Mouse (Mus musculus) lung, postnatal 0 days (tissue): Measurements from ENCODE around the gene Tmco1. TPM values are rescaled to one million over a fixed set of nuclear protein-coding genes. Genes with fewer than 3 reads are reported as not detected.

Experiments used
- ATAC-seq: fragments of 200-750 bp; cut with Nextera tagmentation; 2 replicates; pipeline ENCODE4 v1.8.0; 2017; ENCODE audit warnings: moderate library complexity
- DNase-seq: peaks from one replicate; pipeline ENCODE4 v3.0.0-alpha.2; 2016; ENCODE audit warnings: low spot score
- H3K27ac ChIP-seq: fragments of 300-500 bp; sonication (generic); 2 replicates; pipeline ENCODE4 v1.5.1; 2014; ENCODE audit warnings: antibody characterized with exemption, mild to moderate bottlenecking, low read length, mixed read lengths
- H3K27me3 ChIP-seq: fragments of 300-500 bp; sonication (generic); replicated peaks from 2 replicates; pipeline ENCODE4 v1.6.1; 2014; ENCODE audit warnings: low read length, mixed read lengths; ENCODE audit not compliant: insufficient read depth
- H3K36me3 ChIP-seq: fragments of 300-500 bp; sonication (generic); 2 replicates; pipeline ENCODE4 v1.6.1; 2014; ENCODE audit warnings: low read length, mixed read lengths; ENCODE audit not compliant: insufficient read depth
- H3K4me1 ChIP-seq: fragments of 300-500 bp; sonication (generic); 2 replicates; pipeline ENCODE4 v1.6.1; 2014; ENCODE audit warnings: antibody characterized with exemption, low read depth, low read length, mixed read lengths; ENCODE audit not compliant: insufficient read depth
- H3K4me2 ChIP-seq: fragments of 300-500 bp; sonication (generic); replicated peaks from 2 replicates; pipeline ENCODE4 v1.6.1; 2014; ENCODE audit warnings: low read depth, mild to moderate bottlenecking, low read length, moderate library complexity, mixed read lengths
- H3K4me3 ChIP-seq: fragments of 300-500 bp; sonication (generic); 2 replicates; pipeline ENCODE4 v1.5.1; 2014; ENCODE audit warnings: low read depth, low read length
- H3K9ac ChIP-seq: fragments of 300-500 bp; sonication (generic); replicated peaks from 2 replicates; pipeline ENCODE4 v1.6.1; 2014; ENCODE audit warnings: low read depth, mild to moderate bottlenecking
- H3K9me3 ChIP-seq: fragments of 300-500 bp; sonication (generic); 2 replicates; pipeline ENCODE4 v1.6.1; 2016; ENCODE audit warnings: low read length, mixed read lengths
- CTCF ChIP-seq: IDR thresholded peaks from 2 replicates; pipeline ENCODE4 v1.5.1; 2016; ENCODE audit warnings: antibody characterized with exemption, mild to moderate bottlenecking
- EP300 ChIP-seq: IDR thresholded peaks from 2 replicates; pipeline ENCODE4 v1.6.1; 2016; ENCODE audit warnings: antibody characterized with exemption, mild to moderate bottlenecking, control low read depth
- WGBS: fragments of 180-500 bp; shearing (Covaris S2); extraction: QIAGEN DNeasy Blood & Tissue Kit; methylation state at CpG from one replicate; pipeline ENCODE4 v1.1.7; 2014; 5-methylcytosine and 5-hydroxymethylcytosine counted together
- polyA plus RNA-seq: library from polyadenylated mRNA; unstranded; fragments of >200 nt; fragmentation: Nextera tagmentation; extraction: Ambion mirVana; gene quantifications from 2 replicates; pipeline ENCODE4 v1.2.1, GENCODE M21; 2015

Tmco1 gene
- polyA plus RNA-seq, 1 experiment from 2014 or later = 94.7 TPM

DNA sequence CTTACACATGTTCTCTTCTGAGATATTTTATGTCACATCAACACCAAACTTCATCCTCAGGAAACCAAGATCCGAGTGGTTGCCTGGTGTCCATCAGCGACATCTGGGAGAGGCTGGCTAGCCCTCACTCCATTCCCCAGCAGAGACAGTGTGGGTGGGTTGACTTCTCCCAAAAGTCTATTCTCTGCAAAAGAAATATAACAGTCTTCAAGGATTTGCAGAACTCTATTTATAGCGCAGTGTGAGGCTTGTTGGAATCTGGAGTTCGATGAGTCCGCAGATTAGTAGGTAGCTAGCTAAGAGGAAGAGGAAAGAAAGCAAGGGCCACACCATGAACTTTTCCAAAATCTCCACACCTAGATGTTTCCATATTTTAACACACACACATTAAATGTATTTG is 21.0 kb upstream of the Tmco1 start:
- H3K4me3 ChIP-seq = no peak overlapping the region
- ATAC-seq = no peak
- 79% methylated on average over 5 of the region's 5 CpGs for WGBS

DNA sequence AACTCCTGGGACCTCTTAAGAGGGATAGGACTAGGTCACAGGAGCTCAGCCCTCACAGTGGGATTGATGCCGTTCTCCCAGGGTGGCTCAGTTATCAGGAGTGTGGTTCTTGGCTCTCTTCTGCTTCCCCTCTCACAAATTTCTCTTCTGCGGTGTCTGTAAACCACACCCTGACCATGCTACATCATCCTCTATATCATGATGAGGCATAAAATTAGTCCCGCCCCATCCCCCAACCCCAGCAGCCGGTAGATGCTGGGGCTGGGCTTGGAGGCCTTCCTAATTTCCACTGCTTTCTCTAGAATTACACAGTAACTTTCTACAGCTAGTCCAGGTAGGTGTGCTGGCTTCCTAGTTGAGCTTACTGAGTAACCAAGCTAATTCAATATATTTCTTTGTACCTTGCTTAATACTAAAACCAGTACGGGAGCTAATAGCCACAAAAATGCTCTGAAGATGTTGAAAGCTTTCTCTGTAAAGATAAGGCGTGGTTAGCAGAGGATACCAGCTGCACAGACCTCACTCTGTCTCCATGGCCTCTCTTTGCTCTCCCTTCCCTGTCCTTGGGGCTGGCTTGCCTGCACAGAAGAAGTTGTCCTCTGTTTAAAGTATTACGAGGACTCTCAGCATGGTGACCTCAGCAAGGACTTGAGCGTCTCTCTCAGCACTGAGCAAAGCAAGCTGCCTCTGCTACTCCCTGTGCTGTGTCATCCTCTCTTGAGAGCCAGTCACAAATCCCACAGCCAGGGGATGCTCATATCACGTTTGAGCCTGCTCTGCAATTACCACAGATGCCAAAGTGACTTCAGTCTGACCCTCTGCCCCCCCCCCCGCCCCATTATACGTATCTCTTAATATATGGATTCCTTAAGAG is 19.3 kb upstream of the Tmco1 start:
- H3K4me2 ChIP-seq = no peak overlapping the region
- no peak for ATAC-seq
- H3K4me1 ChIP-seq = no peaks in the 10 kb centered on the region
- no peaks in the 10 kb centered on the region for H3K9me3 ChIP-seq
- TF ChIP-seq EP300 (no peak), CTCF (peak; percentile 15; the same call in 1 of the 2 replicates)
- H3K27ac ChIP-seq = no peak overlapping the region
- peak; percentile 57 for DNase-seq
- WGBS = 42% methylated on average over 11 of the region's 11 CpGs
- H3K9ac ChIP-seq = no peak overlapping the region
- no peaks in the 10 kb centered on the region for H3K27me3 ChIP-seq
- H3K36me3 ChIP-seq = no peaks in the 10 kb centered on the region
- H3K4me3 ChIP-seq = no peak overlapping the region

More for the DNA sequence above, 21.0 kb upstream of the Tmco1 start:
- Histone ChIP-seq H3K27ac (no peak overlapping the region), H3K9me3 (no peaks in the 10 kb centered on the region), H3K4me1 (no peaks in the 10 kb centered on the region), H3K36me3 (no peaks in the 10 kb centered on the region), H3K27me3 (no peaks in the 10 kb centered on the region), H3K4me2 (no peak overlapping the region), H3K9ac (no peak overlapping the region)
- no peak for TF ChIP-seq CTCF
- no peak for TF ChIP-seq EP300
- no peak for DNase-seq

DNA sequence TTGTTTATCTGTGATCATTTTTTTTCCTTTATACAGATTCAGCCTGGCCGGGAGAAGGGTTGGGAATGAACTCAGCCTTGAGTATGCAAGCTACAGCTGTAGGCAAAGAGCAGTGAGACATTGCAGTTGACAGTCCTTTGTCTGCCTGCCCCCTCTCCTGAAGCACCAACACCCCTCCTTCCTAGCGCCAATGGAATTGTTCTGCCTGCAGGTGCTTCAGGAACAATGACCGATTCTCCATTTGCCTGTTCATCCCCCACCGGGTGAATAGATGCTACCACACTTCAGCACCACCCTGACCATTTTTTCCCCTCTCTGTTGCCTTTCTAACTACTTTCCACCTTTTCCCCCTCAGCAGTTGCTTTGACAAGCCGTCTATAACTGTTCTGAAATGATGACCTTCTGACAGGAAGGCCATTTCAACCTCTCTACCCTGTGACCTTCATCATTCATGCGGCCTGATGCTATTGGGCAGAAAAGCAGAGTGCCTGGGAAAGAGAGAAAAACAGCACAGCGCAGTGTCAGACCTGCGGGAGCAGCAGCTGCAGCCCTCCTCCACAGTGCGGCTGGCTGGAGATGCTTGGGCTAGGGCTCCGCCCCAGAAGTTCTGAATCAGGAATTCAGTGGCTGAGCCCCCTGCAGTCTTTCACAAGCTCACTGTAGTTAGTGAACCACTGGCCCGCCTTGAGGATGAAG is 18.5 kb upstream of the Tmco1 start:
- H3K4me1 ChIP-seq = no peaks in the 10 kb centered on the region
- H3K9ac ChIP-seq = no peak overlapping the region
- ATAC-seq = no peak
- no peaks in the 10 kb centered on the region for H3K36me3 ChIP-seq
- H3K9me3 ChIP-seq = no peaks in the 10 kb centered on the region
- no peak overlapping the region for H3K27ac ChIP-seq
- WGBS = 10% methylated on average over 11 of the region's 11 CpGs
- no peak for TF ChIP-seq CTCF
- no peak for TF ChIP-seq EP300
- H3K27me3 ChIP-seq = no peaks in the 10 kb centered on the region
- H3K4me3 ChIP-seq = no peak overlapping the region
- peak; percentile 23 for DNase-seq
- no peak overlapping the region for H3K4me2 ChIP-seq

DNA sequence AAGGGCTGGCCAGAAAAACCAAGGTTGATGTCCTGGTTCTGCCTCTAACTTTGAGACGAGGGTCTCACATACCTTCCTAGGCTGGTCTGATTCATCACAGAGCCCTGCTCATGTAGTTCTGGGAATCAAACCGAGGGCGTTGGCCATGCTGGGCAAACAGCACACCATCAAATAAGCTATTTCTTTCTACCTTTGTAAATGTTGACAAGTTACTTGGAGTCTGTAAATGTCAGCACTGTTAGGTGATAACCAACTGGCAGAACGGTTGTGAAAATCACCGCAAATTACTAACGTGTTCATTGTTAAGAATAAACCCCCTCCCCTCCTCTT is 17.9 kb upstream of the Tmco1 start:
- H3K9ac ChIP-seq = no peak overlapping the region
- H3K27me3 ChIP-seq = no peaks in the 10 kb centered on the region
- H3K9me3 ChIP-seq = no peaks in the 10 kb centered on the region
- no peaks in the 10 kb centered on the region for H3K4me1 ChIP-seq
- H3K4me3 ChIP-seq = no peak overlapping the region
- 31% methylated on average over 6 of the region's 6 CpGs for WGBS
- TF ChIP-seq CTCF (no peak), EP300 (no peak)
- DNase-seq = no peak
- ATAC-seq = no peak
- no peak overlapping the region for H3K27ac ChIP-seq
- H3K36me3 ChIP-seq = no peaks in the 10 kb centered on the region
- H3K4me2 ChIP-seq = no peak overlapping the region

DNA sequence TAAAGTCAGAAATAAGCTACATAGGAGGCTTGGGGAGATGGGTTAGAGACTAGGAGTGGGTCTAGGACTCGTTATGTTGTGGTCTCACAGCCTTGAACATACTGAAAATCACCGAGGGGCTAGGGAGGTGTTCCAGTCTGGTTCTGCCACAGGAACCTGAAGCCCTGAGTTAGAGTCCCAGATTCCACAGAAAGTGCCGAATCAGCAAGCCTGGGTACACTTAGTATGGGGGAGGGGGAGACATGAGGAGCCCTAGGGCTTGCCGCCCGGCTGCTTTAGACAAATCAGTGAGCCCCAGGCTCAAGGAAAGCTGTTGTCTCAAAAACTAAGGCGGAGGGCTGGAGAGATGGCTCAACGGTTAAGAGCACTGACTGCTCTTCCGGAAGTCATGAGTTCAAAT is 16.6 kb upstream of the Tmco1 start:
- no peaks in the 10 kb centered on the region for H3K36me3 ChIP-seq
- H3K4me2 ChIP-seq = no peak overlapping the region
- WGBS = 83% methylated on average over 8 of the region's 8 CpGs
- H3K4me1 ChIP-seq = no peaks in the 10 kb centered on the region
- ATAC-seq (no peak), DNase-seq (no peak)
- no peak for TF ChIP-seq CTCF
- no peak for TF ChIP-seq EP300
- no peak overlapping the region for H3K27ac ChIP-seq
- no peak overlapping the region for H3K9ac ChIP-seq
- H3K9me3 ChIP-seq = no peaks in the 10 kb centered on the region
- no peaks in the 10 kb centered on the region for H3K27me3 ChIP-seq
- H3K4me3 ChIP-seq = no peak overlapping the region

DNA sequence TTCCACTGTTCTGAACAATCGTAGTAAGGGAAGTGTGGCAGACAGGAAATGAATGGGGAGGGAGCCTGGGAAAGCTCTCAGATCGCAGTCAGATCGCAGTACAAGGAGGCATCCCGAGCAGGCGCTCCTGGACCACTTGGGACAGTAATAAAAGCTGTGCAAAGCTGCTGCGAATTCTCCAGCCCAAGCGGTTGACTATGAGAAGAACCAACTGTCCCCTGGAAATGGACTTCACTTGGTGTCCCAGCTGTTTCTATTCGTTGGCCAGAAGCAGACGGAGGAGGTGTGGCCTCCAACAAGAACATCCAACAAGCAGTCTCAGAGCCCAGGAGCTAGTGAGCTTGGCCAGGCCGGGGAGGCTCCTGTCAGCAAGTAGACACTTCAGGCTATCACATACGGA is 15.7 kb upstream of the Tmco1 start:
- Histone ChIP-seq H3K27me3 (no peaks in the 10 kb centered on the region), H3K4me1 (no peaks in the 10 kb centered on the region), H3K36me3 (no peaks in the 10 kb centered on the region), H3K9ac (no peak overlapping the region), H3K4me2 (no peak overlapping the region), H3K9me3 (no peaks in the 10 kb centered on the region), H3K27ac (no peak overlapping the region), H3K4me3 (no peak overlapping the region)
- DNase-seq (peak; percentile 94), ATAC-seq (peak; percentile 92)
- TF ChIP-seq CTCF = peak; percentile 36; the same call in 1 of the 2 replicates
- TF ChIP-seq EP300 = 0 out of 2 replicates have a peak, but pooled peaks have one; percentile 17
- WGBS = 20% methylated on average over 11 of the region's 11 CpGs
